Mouse (Mus musculus) left cerebral cortex, postnatal 4 days (tissue): ENCODE measurements at regions not wholly inside any gene's neighbourhood (a gene's known extent, or its start where the extent isn't known, plus 50 kb on each side); places are given as distances from the start of the nearest gene placed in this dataset.

Experiments
- DNase-seq: peaks from one replicate; pipeline ENCODE4 v3.0.0-alpha.2; 2022
- intact Hi-C: fragments of 180-260 bp; cut with DNase I; formaldehyde crosslinking; loops from one replicate; pipeline ENCODE4 v1.15.1; 2025

GRCm38 (mm10) chr1:10942979-10943378 lies 470.9 kb upstream of the A830018L16Rik start:
- intact Hi-C loops: no loop called here
- no peak for DNase-seq
